Mouse (Mus musculus) spleen, adult 18-20 months (tissue): ENCODE results near the gene Grin2c.

ENCODE experiments used
- DNase-seq, 2 experiments: peaks; one replicate each; pipeline ENCODE4 v3.0.0; 2022; ENCODE audit warnings: mixed read lengths in 2 of 2

Gene Grin2c

GRCm38 (mm10) chr11:115264136-115264861, 2.7 kb downstream of the Grin2c start:
- DNase-seq = no peak

GRCm38 (mm10) chr11:115262954-115263353, 4.1 kb downstream of the Grin2c start:
- no peak for DNase-seq

GRCm38 (mm10) chr11:115259134-115259533, 7.9 kb downstream of the Grin2c start:
- DNase-seq = no peak

GRCm38 (mm10) chr11:115257775-115258510, 9.1 kb downstream of the Grin2c start:
- no peak for DNase-seq

GRCm38 (mm10) chr11:115251258-115251657, 15.8 kb downstream of the Grin2c start:
- DNase-seq = no peak

- no peak for DNase-seq
Measured at GRCm38 (mm10) chr11:115250405-115251090, 16.5 kb downstream of the Grin2c start.

GRCm38 (mm10) chr11:115249721-115250404, 17.2 kb downstream of the Grin2c start:
- no peak for DNase-seq

- no peak for DNase-seq
Measured at GRCm38 (mm10) chr11:115247945-115248344, 19.1 kb downstream of the Grin2c start.

- no peak for DNase-seq
Measured at GRCm38 (mm10) chr11:115247240-115247639, 19.8 kb downstream of the Grin2c start.

GRCm38 (mm10) chr11:115246386-115246785, 20.7 kb downstream of the Grin2c start:
- DNase-seq = no peak

GRCm38 (mm10) chr11:115244840-115245239, 22.2 kb downstream of the Grin2c start:
- DNase-seq = no peak

- no peak for DNase-seq
Measured at GRCm38 (mm10) chr11:115243783-115244182, 23.3 kb downstream of the Grin2c start.

- no peak for DNase-seq
Measured at GRCm38 (mm10) chr11:115242746-115243145, 24.3 kb downstream of the Grin2c start.

GRCm38 (mm10) chr11:115241402-115241801, 25.6 kb downstream of the Grin2c start:
- DNase-seq = no peak

- DNase-seq = no peak
Measured at GRCm38 (mm10) chr11:115236570-115236969, 30.5 kb downstream of the Grin2c start.

- no peak for DNase-seq
Measured at GRCm38 (mm10) chr11:115234320-115235044, 32.6 kb downstream of the Grin2c start.

- no peak for DNase-seq
Measured at GRCm38 (mm10) chr11:115233526-115234290, 33.3 kb downstream of the Grin2c start.

- DNase-seq = no peak
Measured at GRCm38 (mm10) chr11:115232889-115233288, 34.2 kb downstream of the Grin2c start.

- no peak for DNase-seq
Measured at GRCm38 (mm10) chr11:115231924-115232323, 35.1 kb downstream of the Grin2c start.

- DNase-seq = peak; percentile 32 to 39
Measured at GRCm38 (mm10) chr11:115231168-115231915, 35.7 kb downstream of the Grin2c start.
